Mouse (Mus musculus) Patski (cell line): ENCODE results near the gene Gmfb. TPM values are rescaled to one million over a fixed set of nuclear protein-coding genes. Genes with fewer than 3 reads are reported as not detected.
"Not testable (repeated sequence)": the region's sequence is repeated elsewhere in the genome, so short reads cannot be mapped to it uniquely, and the experiment has no call there.

Source experiments
- ATAC-seq: fragments of 100-300 bp; one replicate; pipeline ENCODE4 v1.8.0; 2021
- CTCF ChIA-PET: fragments of 350-600 bp; sonication (Branson Sonifier 250); formaldehyde crosslinking; loops from one replicate; lab custom pipeline; 2022; ENCODE audit warnings: inconsistent platforms; lab: Charles Lee
- POLR2A ChIA-PET: fragments of 350-600 bp; sonication (Branson Sonifier 250); formaldehyde crosslinking; loops from one replicate; lab custom pipeline; 2022; ENCODE audit warnings: antibody characterized with exemption, inconsistent platforms; lab: Charles Lee
- DNase-seq: peaks from one replicate; pipeline ENCODE4 v3.0.0-alpha.2; 2011; ENCODE audit warnings: low read depth, low spot score
- H3K27me3 ChIP-seq: fragments of 371-371 bp; one replicate; pipeline ENCODE4 v1.5.1; 2021
- CTCF ChIP-seq: fragments of 100-300 bp; IDR thresholded peaks from one replicate; pipeline ENCODE4 v1.5.1; 2021
- in situ Hi-C: fragments of 300-500 bp; cut with MboI; formaldehyde crosslinking; loops from 3 replicates; pipeline ENCODE4 v1.11.1; 2018; ENCODE audit warnings: low pct_unique_long_range_greater_than_20kb, mixed read lengths
- polyA plus RNA-seq: library from polyadenylated mRNA; unstranded; gene quantifications from one replicate; pipeline ENCODE4 v1.2.3, GENCODE M21; 2021

Gene Gmfb
- polyA plus RNA-seq, 1 experiment from 2014 or later = 67.9 TPM

DNA sequence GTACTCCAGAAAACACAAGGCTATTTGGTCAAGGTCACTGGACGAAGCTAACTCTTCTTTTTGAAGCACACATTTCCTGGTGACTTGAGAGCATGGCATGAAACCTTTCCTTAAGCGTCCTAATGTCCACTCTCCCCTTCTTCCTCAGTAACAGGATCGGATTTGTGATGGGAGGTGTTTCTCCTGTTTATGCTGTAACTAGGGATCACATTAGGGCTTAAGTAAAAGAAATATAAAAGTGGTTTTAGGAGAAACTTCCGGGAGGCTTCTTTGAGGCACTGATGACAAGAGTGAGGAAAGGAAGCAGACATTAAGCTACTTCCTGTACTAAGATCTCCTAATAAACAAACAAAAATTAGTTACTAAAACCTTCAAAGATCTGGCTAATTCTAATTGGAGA lies 9.3 kb upstream of the Gmfb start:
- no peaks in the 10 kb centered on the region for H3K27me3 ChIP-seq
- ATAC-seq (no peak), DNase-seq (no peak)
- in situ Hi-C loops = no loop called here
- POLR2A ChIA-PET = no interaction called here
- TF ChIP-seq CTCF = no peak
- CTCF ChIA-PET = interaction anchor here (1.0 to 1.5 kb wide), 4 partner anchors 10 to 47 kb away, joined by 3 to 6 read pairs (median 4); no protein-coding TSS in a partner anchor

DNA sequence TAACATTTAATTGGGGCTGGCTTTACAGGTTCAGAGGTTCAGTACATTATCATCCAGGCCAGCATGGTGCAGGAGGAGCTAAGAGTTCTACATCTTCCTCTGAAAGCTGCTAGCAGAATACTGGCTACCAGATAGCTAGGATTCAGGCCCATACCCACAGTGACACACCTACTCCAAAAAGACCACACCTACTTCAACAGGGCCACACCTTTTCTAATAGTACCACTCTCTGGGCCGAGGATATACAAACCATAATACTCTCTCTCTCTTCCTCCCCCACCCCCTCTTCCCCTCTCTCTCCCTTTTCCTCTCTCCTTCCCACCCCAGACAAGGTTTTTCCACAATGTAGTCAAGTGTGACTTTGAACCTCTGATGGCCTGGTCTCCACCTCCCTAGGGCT lies 5.4 kb upstream of the Gmfb start:
- no peak for TF ChIP-seq CTCF
- CTCF ChIA-PET = no interaction called here
- POLR2A ChIA-PET = no interaction called here
- in situ Hi-C loops = no loop called here
- no peak for DNase-seq
- no peaks in the 10 kb centered on the region for H3K27me3 ChIP-seq
- no peak for ATAC-seq

DNA sequence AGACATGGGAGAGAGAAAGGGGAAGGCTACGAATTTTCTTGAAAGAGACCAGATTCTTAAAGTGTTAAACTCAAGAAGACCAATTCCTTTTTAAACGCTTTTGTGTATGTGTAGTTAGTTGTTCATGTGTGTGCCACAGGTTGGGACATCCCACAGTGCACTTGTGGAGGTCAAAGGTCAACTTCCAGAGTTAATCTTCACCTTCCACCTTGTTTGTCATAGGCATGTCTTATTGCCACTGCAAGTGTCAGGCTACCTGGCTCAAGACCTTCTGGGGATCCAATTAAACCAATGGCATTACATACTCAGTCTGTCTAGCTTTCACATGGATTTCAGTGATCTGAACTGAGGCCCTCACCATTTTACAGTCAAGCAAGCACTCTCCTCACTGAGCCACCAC lies 2.0 kb upstream of the Gmfb start:
- TF ChIP-seq CTCF = no peak
- ChIA-PET CTCF (no interaction called here), POLR2A (no interaction called here)
- no peaks in the 10 kb centered on the region for H3K27me3 ChIP-seq
- in situ Hi-C loops = no loop called here
- DNase-seq = no peak
- ATAC-seq = no peak

DNA sequence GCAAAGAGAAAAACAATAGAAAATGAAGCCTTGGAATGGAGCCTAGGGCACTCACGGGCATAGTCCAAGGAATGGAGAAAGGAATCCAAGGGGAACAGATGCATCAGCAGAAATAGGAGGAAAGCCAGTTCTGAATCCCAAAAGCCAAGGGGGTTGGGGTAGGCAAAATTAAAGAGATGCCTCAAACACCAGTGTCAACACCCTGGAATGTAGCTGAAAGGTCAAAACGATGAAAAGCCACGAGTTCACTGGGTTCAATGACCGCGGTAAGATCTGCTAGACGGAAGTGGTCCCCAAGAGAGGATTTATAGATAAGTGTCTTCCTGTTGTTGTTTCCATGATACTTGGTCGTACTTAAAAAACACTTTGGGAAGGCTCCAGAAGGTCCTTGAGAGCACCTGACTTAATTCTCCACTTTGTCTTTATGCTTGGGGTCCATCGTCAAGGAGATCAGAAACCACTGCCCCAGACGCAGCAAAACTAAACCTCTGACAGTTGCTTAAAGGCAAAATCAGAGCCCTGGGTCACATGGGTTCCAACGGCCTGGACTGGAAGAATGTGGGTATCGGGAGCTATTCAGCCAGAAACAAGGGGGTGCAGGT lies 670 bp downstream of the Gmfb start:
- in situ Hi-C loops = no loop called here
- ChIA-PET POLR2A (interaction anchor here (1.1 to 1.2 kb wide), 2 partner anchors 12 to 33 kb away, joined by 3 read pairs; partner anchors contain the start of gene Cnih1), CTCF (interaction anchor here (1.1 kb wide), 1 partner anchor 16 kb away, joined by 3 read pairs; no protein-coding TSS in a partner anchor)
- ATAC-seq (peak; percentile 58), DNase-seq (no peak)
- no peaks in the 10 kb centered on the region for H3K27me3 ChIP-seq
- no peak for TF ChIP-seq CTCF

DNA sequence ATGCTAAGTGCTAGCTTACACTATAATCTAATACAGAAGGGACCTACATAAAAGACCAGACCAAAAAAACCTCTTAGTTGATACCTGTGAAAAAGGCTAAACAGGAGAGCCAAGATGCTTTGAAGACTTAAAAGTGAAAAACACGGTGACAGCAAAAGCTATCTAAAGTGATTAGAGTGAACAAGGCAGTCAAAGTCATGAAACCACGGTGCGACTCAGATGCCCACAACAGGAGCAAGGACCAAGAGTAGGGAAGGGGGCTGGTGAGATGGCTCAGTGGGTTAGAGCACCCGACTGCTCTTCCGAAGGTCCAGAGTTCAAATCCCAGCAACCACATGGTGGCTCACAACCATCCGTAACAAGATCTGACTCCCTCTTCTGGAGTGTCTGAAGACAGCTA lies 2.1 kb downstream of the Gmfb start:
- POLR2A ChIA-PET, ATAC-seq, in situ Hi-C loops, H3K27me3 ChIP-seq, DNase-seq: not testable (repeated sequence)
- CTCF ChIA-PET = interaction anchor here (0.9 to 1.1 kb wide), 2 partner anchors 10 to 15 kb away, joined by 3 read pairs; no protein-coding TSS in a partner anchor

DNA sequence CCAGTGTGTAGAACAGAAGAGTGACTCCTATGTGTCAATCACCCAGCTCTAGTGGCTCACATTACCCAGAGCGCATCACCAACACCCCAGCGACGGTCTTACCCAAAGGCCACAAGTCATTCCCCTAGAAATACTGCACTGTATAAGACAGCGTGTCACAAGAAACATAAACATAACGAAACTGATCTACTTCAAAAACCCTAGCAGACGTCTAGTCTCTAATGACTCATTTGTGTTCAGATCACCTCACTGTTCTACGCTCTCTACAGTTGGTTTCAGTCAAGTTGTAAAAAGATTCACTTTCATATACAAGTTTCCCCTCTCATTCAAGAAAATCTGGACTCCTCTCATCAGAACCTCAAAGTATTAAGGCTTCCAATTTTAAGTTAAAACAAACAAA lies 3.3 kb downstream of the Gmfb start:
- ATAC-seq (no peak), DNase-seq (no peak)
- POLR2A ChIA-PET = no interaction called here
- CTCF ChIA-PET = interaction anchor here (1.0 to 1.2 kb wide), 3 partner anchors 9 to 15 kb away, joined by 3 read pairs; no protein-coding TSS in a partner anchor
- TF ChIP-seq CTCF = no peak
- H3K27me3 ChIP-seq = no peaks in the 10 kb centered on the region
- in situ Hi-C loops = no loop called here

DNA sequence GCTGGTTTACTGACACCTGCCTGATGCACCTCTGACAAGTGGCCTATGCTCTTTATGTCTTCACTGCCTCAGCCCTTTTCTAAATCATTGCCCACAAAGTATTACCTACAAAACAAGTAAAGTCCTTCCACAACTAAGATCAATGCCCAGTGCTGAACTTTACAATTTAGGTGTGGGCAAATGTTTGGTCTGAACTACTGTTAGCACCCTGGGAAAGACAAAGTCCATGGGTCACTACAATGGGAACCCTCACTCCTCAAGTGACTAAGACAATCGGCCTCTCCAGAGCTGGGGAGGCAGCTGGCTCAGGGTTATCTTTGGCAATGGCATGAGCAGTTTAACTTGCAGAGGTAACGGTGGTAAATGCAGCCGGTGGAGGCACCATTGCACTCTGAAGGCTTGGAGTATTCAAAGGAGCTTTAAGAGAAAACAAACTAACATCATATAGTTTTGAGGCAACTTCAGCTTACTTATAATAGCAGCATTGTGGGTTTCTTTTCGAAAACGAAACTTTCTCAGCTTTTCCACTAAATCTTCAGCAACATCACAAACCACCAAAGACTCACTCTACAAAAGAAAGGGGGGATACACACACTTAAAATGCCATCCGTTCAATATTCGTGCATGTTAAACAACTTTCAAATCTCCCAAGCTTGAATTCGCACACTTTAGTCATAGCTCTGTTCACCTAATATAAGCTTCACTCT lies 5.0 kb downstream of the Gmfb start:
- no peaks in the 10 kb centered on the region for H3K27me3 ChIP-seq
- ChIA-PET POLR2A (no interaction called here), CTCF (interaction anchor here (0.9 kb wide), 1 partner anchor 10 kb away, joined by 3 read pairs; no protein-coding TSS in a partner anchor)
- TF ChIP-seq CTCF = no peak
- ATAC-seq = no peak
- in situ Hi-C loops = no loop called here
- DNase-seq = no peak

DNA sequence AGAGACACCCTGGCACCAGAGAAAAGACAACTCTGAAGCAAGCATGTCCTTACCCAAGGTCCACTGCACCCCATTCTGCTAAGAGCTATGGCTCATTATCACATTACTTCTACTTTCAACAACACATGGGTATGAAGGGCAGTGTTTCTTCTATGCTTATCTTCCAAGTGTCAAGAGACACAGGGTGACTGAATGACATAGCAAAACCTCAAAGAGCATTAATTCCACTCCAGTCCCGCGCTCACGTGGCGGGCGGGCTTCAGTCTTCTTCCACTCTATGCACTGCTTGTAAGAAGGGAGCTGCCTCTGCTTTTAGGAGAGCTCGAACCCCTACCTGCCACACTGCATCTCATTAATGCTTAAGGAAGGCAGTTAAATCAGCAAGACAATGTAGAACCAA lies 6.4 kb downstream of the Gmfb start:
- ChIA-PET POLR2A (interaction anchor here (0.7 kb wide), 1 partner anchor 46 kb away, joined by 3 read pairs; no protein-coding TSS in a partner anchor), CTCF (interaction anchor here (1.3 to 3.6 kb wide), 2 partner anchors 11 to 142 kb away, joined by 3 to 11 read pairs; no protein-coding TSS in a partner anchor)
- in situ Hi-C loops = no loop called here
- H3K27me3 ChIP-seq = no peaks in the 10 kb centered on the region
- TF ChIP-seq CTCF = no peak
- DNase-seq = no peak
- no peak for ATAC-seq

DNA sequence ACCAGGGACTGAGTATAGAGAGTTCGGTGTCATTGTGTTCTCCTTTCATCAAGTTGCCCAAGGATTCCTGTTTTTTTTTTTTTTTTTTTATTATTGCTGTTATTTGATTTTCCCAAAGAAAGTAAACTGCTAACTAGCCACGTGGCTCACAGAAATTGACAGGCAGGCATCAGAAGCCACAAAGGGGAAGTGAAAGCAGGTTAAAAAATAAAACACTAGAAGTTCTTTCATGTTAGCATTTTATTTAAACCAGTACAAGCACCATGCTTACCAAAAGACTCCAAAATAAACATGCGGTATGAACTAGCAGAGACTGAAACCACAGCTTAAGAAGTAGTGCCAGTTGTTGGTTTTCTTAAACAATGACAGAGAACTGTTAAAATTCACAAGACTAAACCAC lies 14.1 kb downstream of the Gmfb start:
- no peak for TF ChIP-seq CTCF
- POLR2A ChIA-PET = interaction anchor here (0.6 kb wide), 1 partner anchor 22 kb away, joined by 5 read pairs; no protein-coding TSS in a partner anchor
- in situ Hi-C loops = no loop called here
- ATAC-seq (no peak), DNase-seq (no peak)
- CTCF ChIA-PET = interaction anchor here (1.1 kb wide), 1 partner anchor 14 kb away, joined by 3 read pairs; no protein-coding TSS in a partner anchor
- no peaks in the 10 kb centered on the region for H3K27me3 ChIP-seq

DNA sequence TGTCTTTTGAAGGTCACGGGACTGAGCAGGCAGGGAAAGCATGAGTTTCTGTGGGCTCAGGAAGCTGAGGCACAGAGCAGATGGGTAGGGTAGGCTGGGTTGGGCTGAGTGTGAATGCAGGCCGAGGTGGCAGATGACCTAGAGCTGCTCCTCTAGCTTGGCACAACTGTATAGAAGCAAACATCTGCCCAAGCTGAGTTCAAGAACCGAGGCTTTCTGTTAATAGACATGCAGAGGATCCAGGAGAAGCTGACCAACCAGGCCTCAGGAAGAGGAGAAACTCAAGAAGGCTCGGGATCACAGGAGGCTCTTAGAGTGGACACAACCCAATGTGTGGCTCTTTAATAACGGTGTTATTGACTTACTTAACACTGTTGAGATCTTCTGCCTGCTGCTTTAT lies 15.9 kb downstream of the Gmfb start:
- ATAC-seq (no peak), DNase-seq (no peak)
- no peaks in the 10 kb centered on the region for H3K27me3 ChIP-seq
- CTCF ChIA-PET = interaction anchor here (1.1 kb wide), 1 partner anchor 14 kb away, joined by 3 read pairs; no protein-coding TSS in a partner anchor
- in situ Hi-C loops = no loop called here
- POLR2A ChIA-PET = no interaction called here
- TF ChIP-seq CTCF = no peak
